Mouse (Mus musculus) urinary bladder, adult 2 months (tissue): ENCODE results near the gene Lipa. TPM values are rescaled to one million over a fixed set of nuclear protein-coding genes. Genes with fewer than 3 reads are reported as not detected.
A peak's percentile ranks its signal among the peaks of the same experiment; 100 is the strongest.

Source experiments
- DNase-seq: peaks from one replicate; pipeline ENCODE4 v3.0.0; 2022; ENCODE audit warnings: low spot score
- polyA plus RNA-seq: library from polyadenylated mRNA; depleted of rRNA; stranded (reverse); fragments of >200 nt; gene quantifications from 2 replicates; pipeline ENCODE4 v1.2.3, GENCODE M21; 2012; rRNA removed

Lipa gene
- 34.7 and 34.8 TPM in 2 replicates for polyA plus RNA-seq

DNA sequence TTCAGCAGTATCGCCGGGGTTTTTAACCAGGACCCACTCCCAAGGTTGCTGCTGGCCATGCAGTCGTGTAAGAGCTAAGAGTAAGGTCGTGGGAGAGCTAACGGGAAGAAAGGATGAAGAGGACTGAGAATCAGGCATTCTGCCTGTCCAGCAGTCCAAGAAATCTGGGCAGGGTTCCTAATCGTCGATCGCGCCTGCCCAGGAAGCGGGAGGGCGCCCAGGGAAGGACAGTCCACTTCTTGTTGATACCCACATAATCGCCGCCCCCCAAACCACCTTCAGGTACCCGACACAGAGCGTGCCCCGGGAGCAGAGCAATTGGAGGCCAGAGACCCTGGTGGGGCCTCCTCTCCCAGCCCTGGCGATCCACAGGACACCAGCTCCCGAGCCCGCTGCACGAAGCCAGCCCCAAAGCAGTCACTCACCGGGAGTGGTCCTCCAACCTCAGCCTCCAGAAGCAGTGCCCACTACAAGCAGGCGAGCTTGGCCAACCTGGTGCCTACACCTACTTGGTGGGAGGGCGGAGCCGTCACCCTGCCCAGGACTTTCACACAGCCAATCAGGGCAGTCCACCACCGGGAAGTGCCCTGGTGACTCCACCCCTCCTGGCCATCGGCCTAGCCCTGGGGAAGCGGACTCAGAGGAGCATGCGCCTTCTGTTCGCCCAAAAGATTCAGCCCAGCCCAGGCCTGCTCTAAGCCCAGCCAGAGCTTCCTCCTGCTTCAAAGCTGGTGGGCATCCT is at the start of gene Lipa:
Gene Lipa (minus strand): TSS at position 534 of the 742 bp plus-strand sequence.
- peak; percentile 81 for DNase-seq

DNA sequence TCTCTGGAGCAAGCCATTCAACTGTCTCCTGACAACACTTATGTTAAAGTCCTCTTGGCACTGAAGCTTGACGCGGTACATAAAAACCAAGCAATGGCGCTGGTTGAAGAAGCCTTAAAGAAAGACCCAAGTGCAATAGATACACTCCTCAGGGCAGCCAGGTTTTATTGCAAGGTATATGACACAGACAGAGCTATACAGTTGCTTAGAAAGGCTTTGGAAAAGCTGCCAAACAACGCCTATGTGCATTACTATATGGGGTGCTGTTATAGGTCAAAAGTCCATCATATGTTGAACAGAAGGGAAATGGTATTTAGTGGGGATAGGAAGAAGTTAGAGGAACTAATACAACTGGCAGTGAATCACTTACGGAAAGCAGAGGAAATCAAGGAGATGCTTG is 46.4 kb upstream of the Lipa start:
- DNase-seq, result no peak

DNA sequence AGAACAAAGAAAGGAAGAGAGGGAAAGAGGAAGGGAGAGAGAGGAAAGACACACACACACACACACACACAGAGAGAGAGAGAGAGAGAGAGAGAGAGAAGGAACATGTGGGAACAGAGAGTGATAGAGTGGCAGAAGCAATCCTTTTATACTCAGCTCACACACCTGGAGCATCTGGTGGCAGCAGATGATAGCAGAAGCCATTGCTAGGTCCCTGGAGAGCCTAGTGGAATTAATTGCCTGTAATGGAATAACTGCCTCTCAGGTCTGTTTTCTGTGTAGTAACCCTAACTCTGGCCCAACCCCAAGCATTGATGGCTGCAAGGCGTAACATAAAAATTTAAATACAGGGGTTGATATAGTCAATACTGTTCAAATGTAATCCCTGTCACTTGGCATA is 43.8 kb upstream of the Lipa start:
- no peak for DNase-seq

DNA sequence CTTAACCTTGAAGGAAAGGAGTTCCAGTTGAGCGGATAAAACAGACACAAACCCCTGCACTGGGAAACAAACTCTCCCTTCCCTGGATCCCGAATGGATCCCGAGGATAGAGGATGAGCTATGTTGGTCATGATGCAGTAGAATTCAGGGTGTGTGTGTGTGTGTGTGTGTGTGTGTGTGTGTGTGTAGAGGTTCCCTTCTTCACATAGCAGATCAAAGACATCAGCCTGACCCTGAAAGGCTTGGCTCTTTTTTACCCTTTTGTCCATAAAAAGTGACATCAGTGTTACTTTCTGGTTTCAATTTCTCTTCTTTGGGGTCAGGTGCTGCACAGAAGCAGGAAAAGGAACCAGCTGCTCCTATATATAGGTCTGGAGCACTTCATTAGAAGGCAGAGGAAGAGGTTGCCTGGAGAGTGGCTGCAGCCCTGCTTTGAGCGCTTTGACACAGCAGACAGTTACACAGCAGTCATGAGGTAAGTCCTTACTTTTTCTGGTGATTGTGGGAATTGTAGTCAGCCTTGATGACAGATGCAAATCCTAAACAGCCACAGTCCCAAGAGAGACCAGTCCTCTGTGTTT is 42.7 kb upstream of the Lipa start:
- no peak for DNase-seq

DNA sequence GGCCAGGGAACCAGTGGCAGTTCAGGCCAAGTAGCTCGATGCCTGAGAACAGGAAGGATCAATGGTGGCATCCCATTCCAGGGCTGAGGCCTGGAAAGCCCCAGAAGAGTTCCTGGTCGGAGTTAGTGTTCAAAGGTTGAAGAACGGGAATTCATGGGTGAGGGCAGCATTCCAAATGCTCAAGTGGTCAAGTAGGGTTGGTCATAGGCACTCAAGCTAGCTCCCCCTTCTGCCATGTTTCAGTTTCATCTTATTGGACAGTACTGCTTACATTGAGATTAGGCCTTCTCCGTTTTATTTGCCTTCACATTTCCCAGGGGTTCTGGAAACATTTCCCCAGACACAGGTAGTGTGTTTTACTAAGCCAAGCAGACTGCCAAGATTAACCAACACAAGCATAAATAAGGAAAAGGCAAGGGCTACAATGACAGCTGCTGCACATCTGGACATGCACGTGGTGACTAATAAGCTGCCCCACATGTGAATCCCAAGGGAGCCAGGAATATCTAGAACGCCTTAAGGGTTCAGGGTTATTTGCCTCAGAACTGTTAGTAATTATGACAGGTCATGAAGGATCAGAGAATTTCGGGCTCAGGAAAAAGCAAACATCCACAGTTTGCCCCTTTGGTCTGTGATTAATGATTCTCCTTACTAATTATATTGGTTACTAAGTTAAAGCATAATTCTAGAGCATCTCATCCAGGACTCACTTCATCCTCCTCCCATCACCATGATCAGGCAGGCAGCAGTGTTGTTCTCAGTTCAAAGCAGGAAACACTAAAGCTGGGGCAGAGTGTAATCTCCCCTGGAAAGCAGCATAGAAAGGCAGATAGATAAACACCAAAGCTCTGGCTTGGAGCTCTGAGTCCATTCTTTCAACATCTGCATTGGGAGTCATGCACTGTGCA is 42.0 kb upstream of the Lipa start:
- DNase-seq, result no peak

DNA sequence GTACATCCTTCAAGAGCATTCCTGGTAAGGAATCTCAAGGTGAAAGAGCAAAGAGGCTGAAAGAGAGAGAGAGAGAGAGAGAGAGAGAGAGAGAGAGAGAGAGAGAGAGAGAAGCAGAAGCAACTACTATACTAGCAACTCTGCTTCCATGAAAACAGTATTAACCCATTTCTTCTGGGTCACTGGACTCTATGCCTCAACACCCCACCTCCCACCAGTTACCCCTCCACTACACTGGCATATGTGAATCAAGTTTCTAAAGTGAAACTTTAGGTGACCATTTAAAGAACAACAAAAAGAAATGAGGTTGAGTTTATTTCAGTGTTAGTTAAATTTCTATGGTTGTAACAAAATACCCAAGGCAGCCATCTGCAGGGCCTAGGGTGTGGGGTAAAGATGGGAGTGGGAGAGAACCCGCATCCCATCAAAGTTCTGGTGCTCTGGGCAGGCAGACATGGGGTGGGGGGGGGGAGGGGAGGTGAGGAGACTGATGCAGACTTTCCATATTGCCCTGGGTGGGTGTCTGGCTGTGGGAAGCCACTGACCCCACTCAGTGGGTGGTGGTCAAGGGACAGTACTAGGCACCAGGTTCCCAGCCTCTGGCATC is 39.0 kb upstream of the Lipa start:
- DNase-seq, result no peak

DNA sequence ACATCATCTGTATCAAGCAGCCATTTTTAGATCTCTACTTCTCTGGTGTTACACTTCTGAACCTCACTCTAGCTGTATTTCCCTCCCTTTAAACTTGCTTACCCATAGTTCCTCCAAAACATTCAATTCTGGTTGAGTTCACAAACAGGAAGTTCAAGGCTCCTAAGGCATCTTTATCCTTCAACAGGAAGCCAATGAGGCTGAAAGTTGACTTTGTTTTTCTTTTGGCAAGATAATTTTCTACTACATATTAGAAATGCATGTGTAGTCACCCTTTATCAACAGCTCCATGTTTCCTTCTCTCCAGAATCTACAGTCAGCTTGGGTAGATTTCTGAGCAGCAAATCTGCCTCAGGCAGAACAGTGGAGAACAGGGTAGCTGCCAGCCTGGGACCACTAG is 35.3 kb upstream of the Lipa start:
- DNase-seq, result no peak

DNA sequence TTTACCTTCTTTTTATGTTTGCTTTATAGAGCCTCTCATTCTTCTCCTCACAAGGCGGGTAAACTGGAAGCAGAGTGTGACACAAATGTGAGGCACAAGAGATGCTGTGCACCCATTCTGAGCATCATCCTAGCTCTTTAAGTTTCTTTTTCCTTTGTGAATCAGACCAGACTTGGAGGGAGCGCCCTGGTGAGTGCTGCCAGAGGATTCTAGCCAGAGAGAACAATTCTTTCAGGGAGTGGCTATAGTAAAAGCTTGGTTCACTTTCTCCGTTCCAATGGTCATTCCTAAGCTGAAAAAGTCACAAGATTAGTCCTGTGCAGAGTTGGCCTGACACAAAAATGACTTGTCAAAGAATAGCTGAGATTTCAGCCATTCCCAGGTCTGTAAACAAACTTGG is 29.3 kb upstream of the Lipa start:
- DNase-seq, result no peak

DNA sequence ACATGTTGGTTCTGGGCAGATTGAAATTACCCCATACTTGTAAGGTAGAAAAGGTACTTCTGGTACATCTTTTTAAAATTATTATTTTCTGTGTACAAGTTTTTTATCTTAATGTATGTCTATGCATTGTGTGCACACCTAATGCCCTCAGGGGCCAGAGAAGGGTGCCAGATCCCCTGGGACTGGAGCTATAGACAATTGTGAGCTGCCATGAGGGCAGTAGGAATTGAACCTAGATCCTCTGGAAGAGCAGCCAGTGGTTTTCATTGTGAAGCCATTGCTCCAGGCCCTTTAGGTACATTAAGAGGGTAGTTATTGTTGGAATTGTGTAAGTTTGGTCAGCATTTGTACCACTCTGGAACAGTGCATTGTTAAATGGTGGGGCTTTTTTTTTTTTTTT is 26.8 kb upstream of the Lipa start:
- no peak for DNase-seq

DNA sequence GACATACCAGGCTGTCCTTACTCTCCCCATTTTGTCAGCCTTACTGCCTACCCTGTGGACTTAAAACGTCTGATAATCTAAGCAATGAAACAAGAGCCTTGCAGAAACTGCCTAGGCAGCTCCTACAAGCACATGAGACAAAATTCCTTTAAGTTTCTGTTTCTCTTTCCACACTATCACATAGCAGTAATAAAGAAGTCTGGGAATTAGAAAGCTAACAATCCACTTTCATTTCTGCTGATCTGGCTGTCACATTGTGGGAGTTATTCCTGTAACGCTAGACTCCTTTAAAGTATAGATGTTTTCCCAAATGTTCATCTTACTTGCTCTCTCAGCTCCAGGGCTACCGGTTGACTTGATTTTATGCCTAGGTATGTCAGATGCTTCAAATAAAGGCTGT is 26.2 kb upstream of the Lipa start:
- DNase-seq, result no peak

DNA sequence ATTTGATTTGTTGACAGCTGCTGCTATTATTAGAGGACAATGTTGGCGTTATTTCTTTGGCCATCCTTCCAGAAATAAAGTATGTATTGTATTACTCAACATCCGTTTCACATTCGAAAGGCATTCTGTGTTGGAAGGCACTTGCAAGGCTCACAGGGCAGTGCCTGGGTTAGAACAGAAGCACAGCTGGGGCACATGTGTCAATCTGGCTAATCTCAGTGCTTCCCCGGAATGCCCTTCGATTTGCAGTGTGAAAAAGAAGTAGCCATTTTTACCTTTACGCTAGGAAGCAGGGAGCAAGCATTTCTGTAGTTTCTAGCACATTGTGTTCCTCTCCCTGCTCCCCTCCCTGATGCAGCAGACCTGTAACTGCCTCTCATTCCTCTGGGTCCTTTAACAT is 25.7 kb upstream of the Lipa start:
- no peak for DNase-seq

DNA sequence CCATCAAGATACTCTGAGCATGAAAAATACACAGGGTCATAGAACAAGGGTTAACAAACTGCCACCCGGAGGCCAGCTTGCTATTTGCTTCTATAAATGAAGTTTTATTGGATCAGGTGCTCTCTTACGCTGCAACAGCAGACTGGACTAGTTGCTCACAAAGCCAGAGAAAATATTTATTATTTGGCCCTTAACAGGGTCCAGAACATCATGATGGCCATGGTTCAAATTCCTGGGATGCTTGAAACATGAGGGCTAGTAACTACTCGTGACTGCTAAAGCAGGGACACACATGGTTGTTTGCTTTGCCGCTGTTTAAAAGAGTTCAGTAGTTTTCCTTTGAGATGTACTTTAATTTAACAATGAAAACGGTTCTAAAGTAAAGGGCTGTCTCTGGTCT is 24.7 kb upstream of the Lipa start:
- DNase-seq, result no peak

DNA sequence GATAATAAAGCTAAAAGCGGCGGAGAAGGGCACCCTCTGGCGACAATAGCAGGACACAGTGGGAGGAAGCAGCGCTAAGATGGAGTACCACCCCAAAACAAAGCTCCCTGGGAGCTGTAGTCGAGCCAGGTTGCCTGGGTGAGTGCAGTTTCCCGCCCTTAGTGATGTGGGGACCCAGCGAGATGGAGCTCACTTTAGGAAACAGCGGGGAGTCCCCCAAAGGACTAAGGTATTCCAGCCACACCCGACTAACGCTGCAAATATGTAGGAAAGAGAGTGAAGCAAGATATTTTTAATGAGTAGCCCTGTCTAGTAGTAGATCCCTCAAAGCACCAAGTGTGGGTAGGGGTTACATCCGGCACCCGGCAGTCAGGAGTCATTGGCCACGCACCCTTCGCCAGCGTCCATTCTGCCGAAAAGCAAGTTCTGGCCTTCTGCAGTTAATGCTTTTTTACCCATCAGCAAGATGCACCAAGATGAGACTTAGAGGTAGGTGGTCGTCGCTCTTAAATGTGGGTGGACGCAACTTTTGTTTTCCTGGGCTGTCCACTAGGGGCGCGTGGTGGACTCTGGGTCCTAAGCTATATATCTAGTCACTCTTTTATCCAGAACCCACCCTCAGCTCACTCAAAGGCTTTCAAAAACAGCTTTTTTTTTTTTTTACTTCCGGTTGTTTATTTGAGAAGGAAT is 23.4 kb upstream of the Lipa start, which contains the start of gene Ifit2:
Gene Ifit2 (plus strand): TSS at position 161 of the 690 bp plus-strand sequence.
- no peak for DNase-seq

DNA sequence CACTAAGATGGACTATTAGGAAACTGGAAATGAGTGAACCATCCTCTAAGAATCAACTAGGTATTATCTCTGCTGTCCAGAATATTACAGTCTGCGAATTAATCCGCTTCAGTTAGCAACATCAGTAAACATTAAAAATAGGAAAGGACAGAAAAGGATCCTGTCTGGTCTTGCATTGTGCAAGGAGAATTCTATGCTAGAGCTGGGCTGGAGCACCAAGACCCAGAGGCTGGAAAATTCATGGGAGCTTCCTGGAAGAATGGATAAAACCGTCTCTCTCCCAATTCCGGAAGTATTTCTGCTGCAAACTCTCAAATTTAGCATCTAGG is 22.9 kb upstream of the Lipa start:
- DNase-seq, result no peak

DNA sequence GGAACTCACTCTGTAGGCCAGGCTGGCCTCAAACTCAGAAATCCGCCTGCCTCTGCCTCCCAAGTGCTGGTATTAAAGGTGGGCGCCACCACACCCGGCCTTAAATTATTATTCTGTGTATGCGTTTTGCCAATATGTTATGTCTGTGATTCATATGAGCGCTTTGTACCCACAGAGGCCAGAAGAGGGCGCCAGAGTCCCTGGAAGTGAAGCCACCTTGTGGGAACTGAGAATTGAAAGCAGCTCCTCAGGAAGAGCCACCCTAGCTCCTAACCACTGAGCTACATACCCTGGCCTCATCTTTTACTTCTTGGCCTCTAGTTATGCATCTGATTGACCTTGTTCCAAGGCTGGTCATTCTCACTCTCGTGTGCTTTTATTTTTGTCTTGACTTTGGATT is 20.7 kb upstream of the Lipa start:
- DNase-seq, result peak; percentile 45

DNA sequence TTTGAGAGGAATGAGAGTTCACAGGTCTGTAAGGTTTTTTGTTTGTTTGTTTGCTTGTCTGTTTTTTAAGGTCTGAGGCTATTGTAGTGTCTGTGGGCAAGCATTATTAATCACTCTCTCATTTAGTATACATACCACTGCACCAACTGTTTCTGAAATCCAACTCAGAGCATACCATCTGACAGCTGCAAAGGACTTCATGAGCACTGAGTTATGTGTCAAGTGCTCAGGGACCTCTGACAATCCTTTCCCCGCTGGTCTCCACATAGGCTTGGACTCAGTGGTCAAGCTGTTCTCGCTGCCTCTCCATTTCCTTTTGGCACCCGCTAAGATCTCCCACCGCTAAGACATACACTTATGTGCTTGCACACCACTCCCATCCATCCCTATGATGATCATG is 18.9 kb upstream of the Lipa start:
- DNase-seq, result no peak

DNA sequence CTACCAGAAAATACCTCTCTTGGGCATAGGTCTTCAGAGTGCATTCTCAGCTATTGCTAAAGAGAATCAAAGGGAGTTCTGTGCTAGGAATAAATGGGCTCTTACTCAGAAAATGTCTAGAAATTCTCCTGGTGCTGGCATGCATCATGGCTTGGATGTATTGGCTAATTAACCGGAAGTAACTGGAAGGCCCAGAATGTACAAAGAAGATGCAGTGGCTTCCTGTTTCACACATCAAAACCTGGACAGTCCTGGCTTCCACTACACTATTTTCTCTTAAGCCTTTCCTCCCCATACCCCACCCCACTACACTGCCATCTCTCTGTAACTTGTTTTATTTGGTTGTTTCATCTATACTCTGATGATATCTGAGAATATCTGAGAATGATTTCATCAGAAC is 12.1 kb upstream of the Lipa start:
- DNase-seq, result no peak

DNA sequence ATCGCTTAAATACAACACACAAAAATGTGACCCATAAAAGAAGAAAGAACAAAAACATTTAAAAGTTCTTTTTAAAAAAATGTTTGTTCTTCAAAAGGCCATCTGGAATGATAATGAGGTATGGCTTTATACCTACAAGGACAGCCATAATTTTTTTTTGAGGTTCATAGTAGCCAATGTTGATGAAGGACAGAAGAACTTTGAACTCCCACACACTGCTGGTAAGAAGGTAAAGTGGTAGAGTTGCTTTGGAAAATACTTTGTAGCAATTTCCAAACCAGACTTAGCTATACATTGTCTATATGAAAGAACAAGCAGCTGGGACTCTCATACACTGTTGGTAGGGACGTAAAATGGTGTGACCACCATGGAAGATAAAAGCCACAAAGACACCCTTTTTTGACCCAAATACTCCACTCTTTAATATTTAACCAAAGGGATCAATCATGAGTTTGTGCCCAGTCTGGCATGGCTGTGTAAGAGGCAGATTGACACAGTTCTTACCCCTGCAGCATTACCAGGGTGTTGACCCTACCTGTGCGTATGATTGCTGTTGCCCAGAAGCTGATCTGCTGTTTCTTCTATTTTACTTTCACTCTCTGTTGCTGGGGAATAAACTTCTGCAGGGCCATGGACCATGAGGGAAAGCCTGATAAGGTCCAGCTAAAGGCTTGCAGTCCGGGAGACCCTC is 4.9 kb upstream of the Lipa start:
- no peak for DNase-seq

DNA sequence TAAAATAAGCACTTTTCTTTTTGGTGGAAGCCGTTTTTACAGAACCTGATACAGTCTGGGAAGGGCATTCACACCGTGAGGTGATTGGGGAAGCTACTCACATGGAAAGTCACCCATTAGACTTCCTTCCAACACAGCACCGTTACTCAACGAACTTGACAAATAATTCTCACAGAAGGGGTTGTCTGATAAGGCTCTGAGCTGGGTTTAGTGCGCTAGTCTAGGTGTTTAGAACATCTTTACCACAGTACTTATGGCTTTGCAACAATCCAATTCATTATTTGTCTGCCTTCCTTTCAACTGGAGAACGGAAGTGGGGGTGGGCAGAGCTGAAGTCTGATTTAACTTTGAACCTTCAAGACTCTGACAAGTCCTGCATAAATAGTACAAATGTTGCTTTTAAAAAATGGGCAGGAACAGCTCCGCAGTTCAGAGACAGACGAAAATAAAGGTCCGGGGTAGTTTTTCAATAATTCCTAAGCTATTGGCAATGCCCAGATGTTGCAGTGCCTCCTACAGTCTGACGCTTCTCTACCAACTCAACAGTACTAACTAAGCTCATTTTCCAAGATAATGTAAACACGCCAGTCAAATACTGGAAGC is 852 bp downstream of the Lipa start:
- DNase-seq, result no peak

DNA sequence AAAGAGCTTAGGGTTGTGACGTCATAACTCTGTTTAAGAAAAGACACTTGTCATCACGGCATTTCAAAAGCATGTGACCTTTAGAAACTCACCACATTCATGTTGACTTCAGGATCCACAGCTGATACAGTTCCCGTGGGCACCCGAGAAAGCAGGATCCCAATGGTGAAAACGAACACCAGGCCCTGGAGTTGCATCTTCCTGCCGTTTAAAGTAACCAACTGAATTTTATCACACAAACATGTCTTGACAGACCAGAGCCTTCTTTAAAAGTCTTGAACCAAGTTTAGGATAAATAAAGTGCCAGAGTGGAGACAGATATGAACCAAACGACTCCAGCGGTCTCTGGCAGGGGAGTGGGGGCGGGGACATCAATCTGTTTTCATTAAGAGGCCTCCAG is 2.6 kb downstream of the Lipa start:
- no peak for DNase-seq
